Mouse (Mus musculus): ENCODE measurements around the gene Wnt7a.

The Wnt7a gene

GRCm38 (mm10) chr6:91410961-91411368, at the start of gene Wnt7a:
Gene Wnt7a (minus strand): TSS chr6:91411363.
- peak; percentile 35 for DNase-seq

- no peak for DNase-seq
These were observed 48.3 kb upstream of the Wnt7a start for GRCm38 (mm10) chr6:91459471-91459870.

GRCm38 (mm10) chr6:91454546-91454945, 43.4 kb upstream of the Wnt7a start:
- no peak for DNase-seq

- no peak for DNase-seq
These were observed 40.9 kb upstream of the Wnt7a start for GRCm38 (mm10) chr6:91452056-91452455.

- no peak for DNase-seq
These were observed 38.5 kb upstream of the Wnt7a start for GRCm38 (mm10) chr6:91449472-91450225.

- DNase-seq = no peak
These were observed 34.2 kb upstream of the Wnt7a start for GRCm38 (mm10) chr6:91445316-91445715.

- no peak for DNase-seq
These were observed 30.0 kb upstream of the Wnt7a start for GRCm38 (mm10) chr6:91441145-91441662.

GRCm38 (mm10) chr6:91440474-91441144, 29.4 kb upstream of the Wnt7a start:
- DNase-seq = peak; percentile 96

GRCm38 (mm10) chr6:91424151-91424550, 13.0 kb upstream of the Wnt7a start:
- DNase-seq = no peak

- DNase-seq = no peak
These were observed 10.5 kb upstream of the Wnt7a start for GRCm38 (mm10) chr6:91421629-91422028.

GRCm38 (mm10) chr6:91417291-91417845, 6.2 kb upstream of the Wnt7a start:
- DNase-seq = no peak

GRCm38 (mm10) chr6:91416146-91416545, 5.0 kb upstream of the Wnt7a start:
- no peak for DNase-seq

- DNase-seq = peak; percentile 40
These were observed 3.7 kb upstream of the Wnt7a start for GRCm38 (mm10) chr6:91414890-91415289.

GRCm38 (mm10) chr6:91411369-91411981, 312 bp upstream of the Wnt7a start:
- peak; percentile 82 for DNase-seq

- DNase-seq = no peak
These were observed 889 bp downstream of the Wnt7a start for GRCm38 (mm10) chr6:91410168-91410780.

GRCm38 (mm10) chr6:91409448-91410167, 1.6 kb downstream of the Wnt7a start:
- DNase-seq = no peak

GRCm38 (mm10) chr6:91408616-91409015, 2.5 kb downstream of the Wnt7a start:
- no peak for DNase-seq

GRCm38 (mm10) chr6:91401591-91401990, 9.6 kb downstream of the Wnt7a start:
- DNase-seq = no peak

- DNase-seq = no peak
These were observed 10.6 kb downstream of the Wnt7a start for GRCm38 (mm10) chr6:91400514-91400913.

- DNase-seq = no peak
These were observed 18.5 kb downstream of the Wnt7a start for GRCm38 (mm10) chr6:91392475-91393174.

GRCm38 (mm10) chr6:91389141-91389540, 22.0 kb downstream of the Wnt7a start:
- DNase-seq = no peak

GRCm38 (mm10) chr6:91384415-91384814, 26.7 kb downstream of the Wnt7a start:
- no peak for DNase-seq

Measured in right cerebral cortex, postnatal 25 days (tissue).